Mouse (Mus musculus): ENCODE measurements around the gene Aldh1b1. TPM values are rescaled to one million over a fixed set of nuclear protein-coding genes. Genes with fewer than 3 reads are reported as not detected.

Gene Aldh1b1
- 6.7 TPM for polyA plus RNA-seq (2017; shearing (Covaris generic))

GRCm38 (mm10) chr4:45798964-45799363 is at the start of gene Aldh1b1:
TSS of gene Aldh1b1 (plus strand) at chr4:45799022.

GRCm38 (mm10) chr4:45826275-45827040 is 27.6 kb downstream of the Aldh1b1 start, which contains the start of gene Igfbpl1:
TSS of gene Igfbpl1 (minus strand) at chr4:45826923.

GRCm38 (mm10) chr4:45848109-45848824 is 49.4 kb downstream of the Aldh1b1 start, which contains the start of gene Stra6l:
TSS of gene Stra6l (plus strand) at chr4:45848664.

Other genes starting within 250 kb of the Aldh1b1 start
- not detected for gene Igfbpl1, start 27.9 kb downstream of the Aldh1b1 start, polyA plus RNA-seq (2017; shearing (Covaris generic))
- gene Stra6l, start 49.6 kb downstream of the Aldh1b1 start, polyA plus RNA-seq (2017; shearing (Covaris generic)), result not detected
- not detected for gene Ccdc180, start 91.3 kb downstream of the Aldh1b1 start, polyA plus RNA-seq (2017; shearing (Covaris generic))
- 16.9 TPM for gene Tdrd7, start 166.3 kb downstream of the Aldh1b1 start, polyA plus RNA-seq (2017; shearing (Covaris generic))
- 1.3 TPM for gene Tmod1, start 239.9 kb downstream of the Aldh1b1 start, polyA plus RNA-seq (2017; shearing (Covaris generic))